Comparison of ENCODE assay signal across 11 mouse cellular contexts in genomic region chr2:147647506-147647905, GRCm38 (mm10).
"Had no signal": no experiment of that assay in that cellular context is flagged by ENCODE, and none has a peak within 500 bp of the region (broad histone marks: within the 10 kb centered on the region; RNA-seq: fewer than 3 reads in every experiment).

No protein-coding gene starts in this region.

- H3K9me3 ChIP-seq: hindbrain, embryonic 15.5 days; midbrain, embryonic 12.5 days; neural tube, embryonic 13.5 days had no signal

- H3K4me3 ChIP-seq: hindbrain, embryonic 15.5 days; midbrain, embryonic 12.5 days; neural tube, embryonic 13.5 days had no signal

- H3K4me2 ChIP-seq: hindbrain, embryonic 15.5 days; midbrain, embryonic 12.5 days; neural tube, embryonic 13.5 days had no signal

- H3K4me1 ChIP-seq: hindbrain, embryonic 15.5 days; midbrain, embryonic 12.5 days; neural tube, embryonic 13.5 days had no signal

- H3K27me3 ChIP-seq: hindbrain, embryonic 15.5 days; midbrain, embryonic 12.5 days; neural tube, embryonic 13.5 days had no signal

- ATAC-seq: intestine, embryonic 16.5 days; midbrain, embryonic 16.5 days had no signal

- DNase-seq: left cerebral cortex, postnatal 4 days; lung, adult 18-20 months; right cerebral cortex, adult 18-20 months; right cerebral cortex, postnatal 25 days; thymus, postnatal 36 days had no signal

- H3K9ac ChIP-seq: hindbrain, embryonic 15.5 days; liver, embryonic 14.5 days; midbrain, embryonic 12.5 days; neural tube, embryonic 13.5 days had no signal

- H3K36me3 ChIP-seq: hindbrain, embryonic 15.5 days; midbrain, embryonic 12.5 days; neural tube, embryonic 13.5 days had no signal

- H3K27ac ChIP-seq: hindbrain, embryonic 15.5 days; liver, embryonic 14.5 days; midbrain, embryonic 12.5 days; neural tube, embryonic 13.5 days had no signal
